Mouse (Mus musculus) CH12.LX (cell line): ENCODE results near the gene Smg6. TPM values are rescaled to one million over a fixed set of nuclear protein-coding genes. Genes with fewer than 3 reads are reported as not detected.

Source experiments
- DNase-seq: peaks from one replicate; pipeline ENCODE4 v3.0.0-alpha.2; 2013; ENCODE audit errors: extremely low read depth
- H3K27ac ChIP-seq: 2 replicates; pipeline ENCODE4 v1.5.1; 2012; ENCODE audit warnings: low read depth, mild to moderate bottlenecking, control low read depth, moderate library complexity; ENCODE audit not compliant: insufficient read depth
- H3K27me3 ChIP-seq: replicated peaks from 2 replicates; pipeline ENCODE3; 2012; ENCODE audit warnings: inconsistent platforms
- H3K36me3 ChIP-seq, 2 experiments: replicated peaks in 1 of 2; 2 replicates each; pipeline versions ENCODE3 to v1.6.1; 2012; ENCODE audit warnings: inconsistent platforms in 1 of 2, low read length in 1 of 2, mild to moderate bottlenecking in 1 of 2, mixed read lengths in 1 of 2, moderate library complexity in 1 of 2; ENCODE audit not compliant: control insufficient read depth in 1 of 2, insufficient read depth in 1 of 2
- H3K4me1 ChIP-seq, 2 experiments: 2 replicates each; pipeline ENCODE4 v1.6.1; 2012; ENCODE audit warnings: inconsistent platforms in 1 of 2, moderate library complexity in 1 of 2; ENCODE audit not compliant: insufficient read depth in 2 of 2, control insufficient read depth in 1 of 2
- H3K4me2 ChIP-seq: 2 replicates; pipeline ENCODE4 v1.6.1; 2012; ENCODE audit warnings: low read depth, mild to moderate bottlenecking, control low read depth; ENCODE audit not compliant: poor library complexity, insufficient read depth, severe bottlenecking
- H3K4me3 ChIP-seq, 3 experiments: fragments of 150-350 bp in 1 of 3; sonication (generic) in 1 of 3; replicated peaks in 1 of 3; 2 replicates each; pipeline versions ENCODE3 to v1.5.1; 2011 to 2012; ENCODE audit warnings: low read depth in 2 of 3, low read length in 2 of 3, mild to moderate bottlenecking in 2 of 3, moderate library complexity in 2 of 3, control low read depth in 1 of 3, improper control_type of control experiment in 1 of 3, inconsistent platforms in 1 of 3, mixed read lengths in 1 of 3; ENCODE audit not compliant: poor library complexity in 1 of 3
- H3K79me2 ChIP-seq: replicated peaks from 2 replicates; pipeline ENCODE4 v1.6.1; 2012; ENCODE audit warnings: mild to moderate bottlenecking, moderate library complexity; ENCODE audit not compliant: control insufficient read depth, poor library complexity, insufficient read depth, severe bottlenecking; ENCODE audit errors: extremely low read depth
- H3K9ac ChIP-seq: 2 replicates; pipeline ENCODE4 v1.6.1; 2012; ENCODE audit warnings: low read depth, mild to moderate bottlenecking, control low read depth, moderate library complexity; ENCODE audit not compliant: insufficient read depth
- H3K9me3 ChIP-seq: replicated peaks from 2 replicates; pipeline ENCODE3; 2012; ENCODE audit warnings: low read length, inconsistent platforms, mixed read lengths
- BHLHE40 ChIP-seq: IDR thresholded peaks from 2 replicates; pipeline ENCODE4 v1.6.1; 2011; ENCODE audit warnings: mild to moderate bottlenecking, low read depth, low read length, improper control_type of control experiment
- CHD1 ChIP-seq: IDR thresholded peaks from 2 replicates; pipeline ENCODE4 v1.6.1; 2012; ENCODE audit warnings: low read depth, low read length, improper control_type of control experiment, inconsistent platforms
- CHD2 ChIP-seq: IDR thresholded peaks from 2 replicates; pipeline ENCODE4 v1.6.1; 2011; ENCODE audit warnings: low read length, improper control_type of control experiment
- E2F4 ChIP-seq: IDR thresholded peaks from 2 replicates; pipeline ENCODE4 v1.6.1; 2011; ENCODE audit warnings: low read depth, low read length, improper control_type of control experiment; ENCODE audit not compliant: insufficient replicate concordance
- ELF1 ChIP-seq: IDR thresholded peaks from 2 replicates; pipeline ENCODE4 v1.6.1; 2014; ENCODE audit warnings: low read depth, mild to moderate bottlenecking, inconsistent platforms, low read length, improper control_type of control experiment
- ETS1 ChIP-seq: conservative IDR thresholded peaks from 2 replicates; pipeline ENCODE4 v1.6.1; 2012; ENCODE audit warnings: low read depth, mild to moderate bottlenecking, inconsistent platforms, low read length, improper control_type of control experiment, moderate library complexity
- HCFC1 ChIP-seq: IDR thresholded peaks from 2 replicates; pipeline ENCODE4 v1.6.1; 2012; ENCODE audit warnings: low read depth, mild to moderate bottlenecking, inconsistent platforms, low read length, improper control_type of control experiment
- IRF4 ChIP-seq: IDR thresholded peaks from 2 replicates; pipeline ENCODE4 v1.6.1; 2014; ENCODE audit warnings: low read depth, mild to moderate bottlenecking, inconsistent platforms, low read length, improper control_type of control experiment
- MAFK ChIP-seq: IDR thresholded peaks from 2 replicates; pipeline ENCODE4 v1.6.1; 2011; ENCODE audit warnings: low read length, improper control_type of control experiment; ENCODE audit not compliant: insufficient replicate concordance
- MAX ChIP-seq: IDR thresholded peaks from 2 replicates; pipeline ENCODE4 v1.6.1; 2011; ENCODE audit warnings: low read length, improper control_type of control experiment
- MAZ ChIP-seq: IDR thresholded peaks from 2 replicates; pipeline ENCODE4 v1.6.1; 2012; ENCODE audit warnings: low read depth, mild to moderate bottlenecking, inconsistent platforms, low read length, improper control_type of control experiment, moderate library complexity
- MEF2A ChIP-seq: IDR thresholded peaks from 2 replicates; pipeline ENCODE4 v1.6.1; 2014; ENCODE audit warnings: low read depth, mild to moderate bottlenecking, inconsistent platforms, low read length, improper control_type of control experiment, borderline replicate concordance
- MXI1 ChIP-seq: IDR thresholded peaks from 2 replicates; pipeline ENCODE4 v1.6.1; 2011; ENCODE audit warnings: mild to moderate bottlenecking, low read depth, low read length, improper control_type of control experiment
- MYC ChIP-seq: IDR thresholded peaks from 2 replicates; pipeline ENCODE4 v1.6.1; 2011; ENCODE audit warnings: low read depth, mild to moderate bottlenecking, improper control_type of control experiment, low read length
- NELFE ChIP-seq: IDR thresholded peaks from 2 replicates; pipeline ENCODE4 v1.6.1; 2011; ENCODE audit warnings: low read depth, low read length, improper control_type of control experiment
- NRF1 ChIP-seq: IDR thresholded peaks from 2 replicates; pipeline ENCODE4 v1.6.1; 2014; ENCODE audit warnings: low read depth, mild to moderate bottlenecking, inconsistent platforms, low read length, improper control_type of control experiment, moderate library complexity
- PAX5 ChIP-seq: IDR thresholded peaks from 2 replicates; pipeline ENCODE4 v1.6.1; 2012; ENCODE audit warnings: low read length, inconsistent platforms, mixed read lengths
- POLR2A ChIP-seq: IDR thresholded peaks from 2 replicates; pipeline ENCODE4 v1.6.1; 2011; ENCODE audit warnings: low read depth, mild to moderate bottlenecking, improper control_type of control experiment, low read length
- RCOR1 ChIP-seq: conservative IDR thresholded peaks from 2 replicates; pipeline ENCODE4 v1.6.1; 2012; ENCODE audit warnings: low read depth, mild to moderate bottlenecking, inconsistent platforms, low read length, improper control_type of control experiment
- SIN3A ChIP-seq: IDR thresholded peaks from 2 replicates; pipeline ENCODE4 v1.6.1; 2012; ENCODE audit warnings: low read length, improper control_type of control experiment, inconsistent platforms
- TCF12 ChIP-seq: IDR thresholded peaks from 2 replicates; pipeline ENCODE4 v1.6.1; 2014; ENCODE audit warnings: low read depth, mild to moderate bottlenecking, inconsistent platforms, low read length, improper control_type of control experiment
- UBTF ChIP-seq: IDR thresholded peaks from 2 replicates; pipeline ENCODE4 v1.6.1; 2012; ENCODE audit warnings: low read depth, mild to moderate bottlenecking, inconsistent platforms, low read length, improper control_type of control experiment, moderate library complexity
- USF1 ChIP-seq: IDR thresholded peaks from 2 replicates; pipeline ENCODE4 v1.6.1; 2014; ENCODE audit warnings: low read depth, mild to moderate bottlenecking, inconsistent platforms, low read length, improper control_type of control experiment
- USF2 ChIP-seq: conservative IDR thresholded peaks from 2 replicates; pipeline ENCODE4 v1.6.1; 2011; ENCODE audit warnings: low read depth, low read length, improper control_type of control experiment
- ZC3H11A ChIP-seq: IDR thresholded peaks from 2 replicates; pipeline ENCODE4 v1.6.1; 2012; ENCODE audit warnings: low read depth, mild to moderate bottlenecking, inconsistent platforms, low read length, improper control_type of control experiment
- ZKSCAN1 ChIP-seq: IDR thresholded peaks from 2 replicates; pipeline ENCODE4 v1.6.1; 2012; ENCODE audit warnings: low read depth, inconsistent platforms, low read length, improper control_type of control experiment, borderline replicate concordance
- ZMIZ1 ChIP-seq: IDR thresholded peaks from 2 replicates; pipeline ENCODE4 v1.6.1; 2012; ENCODE audit warnings: low read depth, mild to moderate bottlenecking, inconsistent platforms, low read length, improper control_type of control experiment
- ZNF384 ChIP-seq: IDR thresholded peaks from 2 replicates; pipeline ENCODE4 v1.6.1; 2012; ENCODE audit warnings: low read depth, low read length, improper control_type of control experiment, inconsistent platforms
- dilution Hi-C: fragments of 300-500 bp; cut with MboI; formaldehyde crosslinking; loops from 2 replicates; pipeline ENCODE4 v1.14.3; 2020; ENCODE audit warnings: low sequenced_read_pairs; ENCODE audit not compliant: extremely low pct_unique_long_range_greater_than_20kb, extremely low pct_ligation_motif_present
- in situ Hi-C: fragments of 300-500 bp; cut with MboI; formaldehyde crosslinking; loops from 3 replicates; pipeline ENCODE4 v1.14.3; 2019; ENCODE audit warnings: low sequenced_read_pairs, low pct_ligation_motif_present, low pct_unique_long_range_greater_than_20kb, mixed read lengths
- polyA plus RNA-seq: library from polyadenylated mRNA; unstranded; fragments of >175 nt; gene quantifications from 2 replicates; pipeline ENCODE4 v1.2.1, GENCODE M21; 2012; ENCODE audit warnings: low read depth; ENCODE audit not compliant: insufficient read length
- total RNA-seq, 2 experiments: library from RNA; depleted of rRNA; stranded (reverse); fragments of 300-350 nt in 1 of 2; fragments of >200 nt in 1 of 2; gene quantifications; 2 replicates each; pipeline ENCODE4 v1.2.3; 2012 to 2014

Gene Smg6
- total and polyA plus RNA-seq, 3 experiments, result 9.0 to 18.5 (median 12.1) TPM

GRCm38 (mm10) chr11:75108909-75109308 lies 183.3 kb downstream of the Smg6 start:
- H3K27ac ChIP-seq, result no peak overlapping the region
- H3K9me3 ChIP-seq, result no peaks in the 10 kb centered on the region
- H3K4me2 ChIP-seq, result no peak overlapping the region
- in situ Hi-C loops, result no loop called here
- DNase-seq, result no peak
- TF ChIP-seq UBTF (no peak), NELFE (no peak), RCOR1 (no peak), MAX (no peak), MAZ (no peak), E2F4 (no peak), ETS1 (no peak), MXI1 (no peak), TCF12 (no peak), ZKSCAN1 (no peak), ZNF384 (no peak), USF2 (no peak)
- TF ChIP-seq, all 38 proteins: peak for 0
- Histone ChIP-seq H3K4me1 (peaks cover 2 to 25% of the 10 kb centered on the region in 2 experiments; a peak in 3 of 4 replicates), H3K79me2 (no peaks in the 10 kb centered on the region), H3K9ac (no peak overlapping the region), H3K27me3 (no peaks in the 10 kb centered on the region), H3K36me3 (peaks cover 0 to 11% of the 10 kb centered on the region in 2 experiments), H3K4me3 (no peak overlapping the region)
- dilution Hi-C loops, result no loop called here

GRCm38 (mm10) chr11:75116379-75116778 lies 190.8 kb downstream of the Smg6 start:
- Histone ChIP-seq H3K27ac (no peak overlapping the region), H3K4me1 (peaks cover 7 to 8% of the 10 kb centered on the region in 2 experiments; a peak in 3 of 4 replicates), H3K9me3 (no peaks in the 10 kb centered on the region), H3K4me2 (no peak overlapping the region), H3K4me3 (no peak overlapping the region), H3K27me3 (no peaks in the 10 kb centered on the region), H3K36me3 (peaks cover 0 to 35% of the 10 kb centered on the region in 2 experiments), H3K79me2 (no peaks in the 10 kb centered on the region), H3K9ac (no peak overlapping the region)
- dilution Hi-C loops (no loop called here), in situ Hi-C loops (no loop called here)
- no peak for DNase-seq
- TF ChIP-seq ZC3H11A, result no peak
- no peak for TF ChIP-seq CHD2
- TF ChIP-seq POLR2A, result no peak
- TF ChIP-seq PAX5, result no peak
- no peak for TF ChIP-seq USF1
- TF ChIP-seq MAZ, result no peak
- TF ChIP-seq HCFC1, result no peak
- no peak for TF ChIP-seq MYC
- no peak for TF ChIP-seq MAFK
- TF ChIP-seq RCOR1, result no peak
- TF ChIP-seq MEF2A, result no peak
- no peak for TF ChIP-seq ZMIZ1
- TF ChIP-seq IRF4, result no peak
- TF ChIP-seq BHLHE40, result no peak
- no peak for TF ChIP-seq ZKSCAN1
- TF ChIP-seq SIN3A, result no peak
- no peak for TF ChIP-seq CHD1
- no peak for TF ChIP-seq ELF1
- no peak for TF ChIP-seq NRF1
- TF ChIP-seq ZNF384, result no peak
